Mouse (Mus musculus) heart, embryonic 16.5 days (tissue): Measurements from ENCODE around the gene Atic. TPM values are rescaled to one million over a fixed set of nuclear protein-coding genes. Genes with fewer than 3 reads are reported as not detected.

ENCODE experiments used
- ATAC-seq: fragments of 200-750 bp; cut with Nextera tagmentation; replicated peaks from 2 replicates; pipeline ENCODE4 v1.8.0; 2017; ENCODE audit warnings: moderate number of reproducible peaks; ENCODE audit not compliant: insufficient read depth, low FRiP score; ENCODE audit errors: extremely low read depth
- H3K27ac ChIP-seq: fragments of 300-500 bp; sonication (generic); 2 replicates; pipeline ENCODE4 v1.5.1; 2014; ENCODE audit warnings: mild to moderate bottlenecking, low read length, control low read depth, moderate library complexity
- H3K27me3 ChIP-seq: fragments of 300-500 bp; sonication (generic); 2 replicates; pipeline ENCODE4 v1.6.1; 2014; ENCODE audit warnings: low read length, mixed read lengths; ENCODE audit not compliant: control insufficient read depth, insufficient read depth
- H3K36me3 ChIP-seq: fragments of 300-500 bp; sonication (generic); 2 replicates; pipeline ENCODE4 v1.6.1; 2014; ENCODE audit not compliant: control insufficient read depth, insufficient read depth
- H3K4me1 ChIP-seq: fragments of 300-500 bp; sonication (generic); 2 replicates; pipeline ENCODE4 v1.6.1; 2014; ENCODE audit warnings: low read length, mixed read lengths; ENCODE audit not compliant: control insufficient read depth, insufficient read depth
- H3K4me2 ChIP-seq: fragments of 300-500 bp; sonication (generic); 2 replicates; pipeline ENCODE4 v1.6.1; 2014; ENCODE audit warnings: low read depth, mild to moderate bottlenecking, control low read depth, low read length
- H3K4me3 ChIP-seq: fragments of 300-500 bp; sonication (generic); 2 replicates; pipeline ENCODE4 v1.5.1; 2014; ENCODE audit warnings: mild to moderate bottlenecking, control low read depth, low read length
- H3K9ac ChIP-seq: fragments of 300-500 bp; sonication (generic); 2 replicates; pipeline ENCODE4 v1.6.1; 2014; ENCODE audit warnings: low read length, control low read depth
- H3K9me3 ChIP-seq: fragments of 300-500 bp; sonication (generic); replicated peaks from 2 replicates; pipeline ENCODE4 v1.6.1; 2016; ENCODE audit warnings: low read length; ENCODE audit not compliant: control insufficient read depth
- WGBS: fragments of 180-500 bp; shearing (Covaris S2); extraction: QIAGEN DNeasy Blood & Tissue Kit; methylation state at CpG from one replicate; pipeline ENCODE4 v1.1.7; 2014; 5-methylcytosine and 5-hydroxymethylcytosine counted together
- polyA plus RNA-seq: library from polyadenylated mRNA; unstranded; fragments of >200 nt; fragmentation: Nextera tagmentation; extraction: Ambion mirVana; gene quantifications from 2 replicates; pipeline ENCODE4 v1.2.1, GENCODE M21; 2015

Atic gene
- 39.2 and 40.1 TPM in 2 replicates for polyA plus RNA-seq

GRCm38 (mm10) chr1:71556688-71557612 is at the start of gene Atic:
Gene Atic, plus strand, starts transcription at chr1:71557150.
- H3K9ac ChIP-seq = peak within 1 kb of the TSS; percentile 91
- H3K4me3 ChIP-seq = peak within 1 kb of the TSS; percentile 88
- H3K9me3 ChIP-seq = peaks cover 3% of the 10 kb centered on the region; the same call in 1 of the 2 replicates
- H3K27ac ChIP-seq = peak within 1 kb of the TSS; percentile 87
- H3K4me1 ChIP-seq = peaks cover 11% of the 10 kb centered on the region
- H3K27me3 ChIP-seq = no peaks in the 10 kb centered on the region
- H3K4me2 ChIP-seq = peak within 1 kb of the TSS; percentile 90
- H3K36me3 ChIP-seq = peaks cover 24% of the 10 kb centered on the region
- peak; percentile 100 for ATAC-seq
- WGBS = under 1% methylated on average over 55 of the region's 55 CpGs

- Histone ChIP-seq H3K27ac (no peak overlapping the region), H3K4me2 (no peak overlapping the region), H3K36me3 (no peaks in the 10 kb centered on the region), H3K9me3 (no peaks in the 10 kb centered on the region), H3K9ac (no peak overlapping the region), H3K4me1 (no peaks in the 10 kb centered on the region; the same call in 1 of the 2 replicates), H3K4me3 (no peak overlapping the region), H3K27me3 (no peaks in the 10 kb centered on the region)
- ATAC-seq = no peak
- WGBS = 25% methylated on average over 9 of the region's 9 CpGs
Observed at GRCm38 (mm10) chr1:71507251-71507650, 49.7 kb upstream of the Atic start.

GRCm38 (mm10) chr1:71515041-71515440 is 41.9 kb upstream of the Atic start:
- peaks cover 3% of the 10 kb centered on the region; the same call in 1 of the 2 replicates for H3K9me3 ChIP-seq
- H3K4me1 ChIP-seq = no peaks in the 10 kb centered on the region
- WGBS = 73% methylated on average over 4 of the region's 4 CpGs
- no peaks in the 10 kb centered on the region for H3K36me3 ChIP-seq
- no peak overlapping the region for H3K4me2 ChIP-seq
- H3K27ac ChIP-seq = no peak overlapping the region
- ATAC-seq = no peak
- H3K9ac ChIP-seq = no peak overlapping the region
- H3K27me3 ChIP-seq = no peaks in the 10 kb centered on the region
- no peak overlapping the region for H3K4me3 ChIP-seq

GRCm38 (mm10) chr1:71528808-71529648 is 27.9 kb upstream of the Atic start:
- Histone ChIP-seq H3K27me3 (no peaks in the 10 kb centered on the region), H3K36me3 (no peaks in the 10 kb centered on the region), H3K4me2 (no peak overlapping the region), H3K9ac (no peak overlapping the region), H3K27ac (no peak overlapping the region), H3K4me1 (no peaks in the 10 kb centered on the region), H3K4me3 (no peak overlapping the region), H3K9me3 (no peaks in the 10 kb centered on the region)
- WGBS = 80% methylated on average over 18 of the region's 18 CpGs
- ATAC-seq = no peak

- Histone ChIP-seq H3K36me3 (no peaks in the 10 kb centered on the region), H3K9me3 (no peaks in the 10 kb centered on the region), H3K9ac (no peak overlapping the region), H3K4me1 (no peaks in the 10 kb centered on the region), H3K4me3 (no peak overlapping the region), H3K4me2 (no peak overlapping the region), H3K27ac (no peak overlapping the region), H3K27me3 (no peaks in the 10 kb centered on the region)
- WGBS = 60% methylated on average over 2 of the region's 2 CpGs
- no peak for ATAC-seq
Observed at GRCm38 (mm10) chr1:71530779-71531178, 26.2 kb upstream of the Atic start.

- no peaks in the 10 kb centered on the region for H3K9me3 ChIP-seq
- 17% methylated on average over 7 of the region's 7 CpGs for WGBS
- H3K27me3 ChIP-seq = no peaks in the 10 kb centered on the region
- no peak overlapping the region for H3K4me3 ChIP-seq
- H3K9ac ChIP-seq = no peak overlapping the region
- no peaks in the 10 kb centered on the region for H3K36me3 ChIP-seq
- no peak for ATAC-seq
- H3K4me1 ChIP-seq = no peaks in the 10 kb centered on the region
- H3K4me2 ChIP-seq = no peak overlapping the region
- H3K27ac ChIP-seq = no peak overlapping the region
Observed at GRCm38 (mm10) chr1:71531653-71532052, 25.3 kb upstream of the Atic start.

- Histone ChIP-seq H3K27ac (no peak overlapping the region), H3K27me3 (no peaks in the 10 kb centered on the region), H3K9me3 (0 out of 2 replicates have a peak, but pooled peaks cover 2% of the 10 kb centered on the region), H3K9ac (no peak overlapping the region), H3K4me1 (no peaks in the 10 kb centered on the region), H3K36me3 (no peaks in the 10 kb centered on the region), H3K4me3 (no peak overlapping the region), H3K4me2 (no peak overlapping the region)
- no peak for ATAC-seq
- WGBS = 82% methylated on average over 4 of the region's 4 CpGs
Observed at GRCm38 (mm10) chr1:71539641-71540040, 17.3 kb upstream of the Atic start.

GRCm38 (mm10) chr1:71540437-71540836 is 16.5 kb upstream of the Atic start:
- no peaks in the 10 kb centered on the region for H3K4me1 ChIP-seq
- H3K36me3 ChIP-seq = no peaks in the 10 kb centered on the region
- 0 out of 2 replicates have a peak, but pooled peaks cover 2% of the 10 kb centered on the region for H3K9me3 ChIP-seq
- no peak overlapping the region for H3K27ac ChIP-seq
- H3K4me2 ChIP-seq = no peak overlapping the region
- 73% methylated on average over 3 of the region's 3 CpGs for WGBS
- no peak for ATAC-seq
- H3K4me3 ChIP-seq = no peak overlapping the region
- H3K27me3 ChIP-seq = no peaks in the 10 kb centered on the region
- H3K9ac ChIP-seq = no peak overlapping the region
